Mouse (Mus musculus) megakaryocyte progenitor cell, adult 5-6 weeks (primary cell): ENCODE results near the gene Tcea3. TPM values are rescaled to one million over a fixed set of nuclear protein-coding genes. Genes with fewer than 3 reads are reported as not detected.

Experiments
- ATAC-seq: replicated peaks from 2 replicates; pipeline ENCODE4 v1.8.0; 2016; ENCODE audit warnings: mild to moderate bottlenecking, moderate TSS enrichment, inconsistent platforms; ENCODE audit not compliant: poor library complexity
- total RNA-seq, 2 experiments: library from RNA; stranded (forward) in 1 of 2; stranded (reverse) in 1 of 2; fragments of 157-497, 149-512 nt in 1 of 2; fragments of 200-1000 nt in 1 of 2; gene quantifications; 2 replicates each; pipeline versions ENCODE4 v1.2.3 to v1.2.4; 2015 to 2017

Tcea3 gene
- total RNA-seq, 2 experiments from 2014 or later = 0.10 to 0.33 TPM

GRCm38 (mm10) chr4:136238669-136239068 lies 8.9 kb upstream of the Tcea3 start:
- no peak for ATAC-seq

DNA sequence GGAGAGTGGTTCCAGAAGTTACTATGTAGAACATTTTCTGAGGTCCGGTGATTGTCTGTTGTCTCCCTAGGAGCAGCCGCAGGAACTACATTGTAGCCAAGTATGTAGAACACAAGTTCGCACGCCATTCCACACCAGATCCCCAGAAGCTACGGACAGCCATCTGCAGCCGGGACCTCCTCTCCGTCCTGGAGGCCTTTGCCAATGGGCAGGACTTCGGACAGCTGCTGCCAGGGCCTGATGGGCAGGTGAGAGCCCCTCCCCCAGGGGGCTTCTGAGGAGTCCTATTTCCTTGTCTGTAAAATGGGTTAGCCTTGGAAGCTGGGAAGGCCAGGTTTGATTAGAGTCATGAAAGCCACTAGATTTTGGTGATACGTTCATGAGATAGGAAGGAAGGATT lies 8.4 kb upstream of the Tcea3 start:
- ATAC-seq = no peak

DNA sequence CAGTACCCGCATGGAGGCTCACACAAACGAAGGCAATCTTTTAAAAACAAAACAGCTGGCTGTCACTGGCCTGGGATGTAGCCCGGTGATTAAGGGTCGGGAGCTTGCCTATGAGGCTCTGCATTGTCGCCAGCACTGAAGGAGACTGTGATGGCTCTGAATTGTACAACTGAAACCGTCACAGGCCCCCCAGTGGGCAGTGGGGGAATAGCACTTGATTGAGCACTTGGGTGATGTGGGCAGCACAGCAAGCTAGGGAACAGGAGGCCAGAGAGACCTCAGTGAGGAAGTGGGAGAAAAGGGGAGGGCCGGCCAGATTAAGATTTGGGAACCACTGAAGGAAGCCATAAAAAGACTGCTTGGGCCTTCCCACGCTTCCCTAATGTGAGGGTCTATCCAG lies 7.9 kb upstream of the Tcea3 start:
- peak; percentile 92 for ATAC-seq

DNA sequence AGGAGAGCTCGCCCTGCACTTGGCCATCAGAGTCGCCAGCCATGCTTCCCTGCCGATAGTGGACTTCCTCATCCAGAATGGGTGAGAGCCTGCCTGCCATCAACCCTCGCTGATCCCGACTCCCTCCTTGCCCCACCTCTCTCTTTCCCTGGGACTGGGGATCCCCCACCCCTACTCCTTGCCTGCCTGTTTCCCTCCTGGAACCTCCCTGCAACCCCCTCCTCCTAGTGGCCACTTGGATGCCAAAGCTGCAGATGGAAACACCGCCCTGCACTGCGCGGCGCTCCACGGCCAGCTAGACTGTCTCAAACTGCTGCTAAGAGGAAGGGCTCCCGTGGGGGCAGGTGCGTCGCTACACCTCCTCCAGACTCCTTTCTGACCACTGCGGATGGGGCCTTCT lies 7.4 kb upstream of the Tcea3 start:
- no peak for ATAC-seq

- no peak for ATAC-seq
These were observed 6.6 kb upstream of the Tcea3 start for GRCm38 (mm10) chr4:136240955-136241354.

DNA sequence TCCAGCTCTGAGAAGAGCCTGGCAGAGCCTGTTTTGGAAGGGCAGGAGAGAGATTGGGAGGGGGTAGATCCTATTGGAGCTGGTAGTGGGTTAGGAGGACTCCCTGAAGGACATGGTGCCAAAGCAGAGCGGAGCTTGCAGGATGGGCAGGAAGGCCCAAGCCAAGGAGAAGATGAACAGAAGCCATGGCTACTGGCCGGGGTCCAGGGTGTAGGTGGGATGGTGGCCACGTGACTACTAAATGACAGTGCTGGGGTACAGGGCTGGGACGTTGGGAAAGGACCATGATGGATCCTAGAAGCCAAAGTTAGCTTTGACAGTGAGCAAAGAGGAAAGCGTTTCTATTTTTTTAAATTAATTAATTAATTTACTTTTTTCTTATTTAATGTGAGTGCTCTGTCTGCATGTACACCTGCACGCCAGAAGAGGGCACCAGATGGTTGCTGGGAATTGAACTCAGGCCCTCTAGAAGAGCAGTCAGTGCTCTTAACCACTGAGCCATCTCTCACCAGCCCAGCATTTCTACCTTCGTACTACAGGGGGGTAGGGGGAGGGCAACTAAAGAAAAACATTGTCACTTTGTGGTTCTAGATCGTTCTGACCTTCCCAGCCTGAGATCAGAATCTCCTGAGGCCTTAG lies 5.3 kb upstream of the Tcea3 start:
- ATAC-seq = no peak

DNA sequence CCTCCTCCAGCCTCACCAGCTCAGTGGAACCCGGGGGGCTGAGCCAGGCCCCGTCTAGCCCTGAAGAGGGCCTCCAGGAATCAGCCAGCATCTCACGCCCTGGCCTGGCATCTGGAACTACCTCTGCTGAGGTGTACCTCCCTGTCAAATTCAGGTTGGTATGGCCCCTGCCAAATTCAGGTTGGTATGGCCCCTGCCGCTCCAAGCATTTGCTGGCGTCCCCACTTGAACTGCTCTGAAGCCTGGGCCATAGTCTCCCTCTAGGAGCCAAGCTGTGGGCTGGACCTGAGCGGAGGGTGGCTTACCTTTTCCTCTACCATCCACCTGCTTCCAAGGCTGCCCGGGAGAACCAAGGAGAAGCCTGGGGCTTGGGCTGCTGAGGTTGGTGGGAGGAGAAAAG lies 4.8 kb upstream of the Tcea3 start:
- ATAC-seq = no peak

DNA sequence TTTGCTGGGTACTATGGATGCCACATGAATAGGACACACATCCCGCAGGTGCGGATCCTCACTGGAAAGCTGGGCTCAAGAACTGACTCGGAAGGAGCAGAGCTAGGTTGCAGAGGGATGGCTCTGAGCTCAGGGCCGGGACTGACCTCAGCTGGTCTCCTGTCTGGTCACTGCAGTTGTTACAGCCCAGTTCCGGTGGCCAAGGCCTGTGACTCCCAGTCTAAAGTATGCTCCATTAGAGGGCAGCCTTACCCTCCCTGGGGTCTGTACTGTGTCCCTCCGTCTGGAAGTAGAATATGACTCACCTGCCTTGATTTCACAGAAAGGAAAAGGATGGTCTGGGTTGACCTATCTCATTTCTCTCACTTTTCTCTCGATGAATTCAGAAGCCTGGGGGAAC lies 3.3 kb upstream of the Tcea3 start:
- no peak for ATAC-seq

DNA sequence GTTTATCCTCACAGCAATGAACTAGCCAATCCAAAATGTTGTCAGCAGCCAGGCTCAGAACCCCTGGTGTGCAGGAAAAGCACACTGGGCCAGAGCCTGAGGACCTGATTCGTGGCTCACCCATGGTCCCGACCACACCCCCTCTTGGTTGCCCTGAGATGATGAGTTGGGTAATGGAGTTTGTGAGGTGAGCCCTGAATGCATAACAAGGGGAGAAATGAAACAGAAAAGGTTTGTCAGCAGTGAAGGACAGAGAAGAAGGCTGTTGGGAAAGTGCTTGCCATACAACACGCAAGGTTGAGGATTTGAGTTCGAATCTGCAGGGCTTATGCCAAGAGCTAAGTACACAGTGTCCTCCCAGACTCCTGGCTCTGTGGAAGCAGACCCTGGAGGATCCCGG lies 1.8 kb upstream of the Tcea3 start:
- no peak for ATAC-seq

DNA sequence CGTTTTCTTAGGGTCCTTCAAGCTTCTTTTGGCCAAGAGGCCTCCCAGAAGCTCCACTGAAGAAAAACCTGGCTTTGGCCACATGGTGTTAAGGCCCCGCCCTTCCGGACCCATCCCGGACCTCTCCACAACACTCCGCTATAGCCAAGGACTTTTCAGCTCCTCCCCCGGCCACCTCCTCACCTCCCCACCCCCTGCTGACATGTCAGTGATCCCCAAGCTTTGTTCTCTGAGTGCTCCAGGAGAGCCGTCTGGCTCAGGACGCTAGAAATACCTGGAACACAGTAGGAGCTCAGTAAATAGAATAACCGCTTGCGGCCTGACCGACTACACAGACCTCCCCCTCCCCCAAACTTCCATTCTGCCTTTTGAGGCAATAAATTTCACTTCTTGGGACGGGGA lies 960 bp upstream of the Tcea3 start:
- no peak for ATAC-seq

DNA sequence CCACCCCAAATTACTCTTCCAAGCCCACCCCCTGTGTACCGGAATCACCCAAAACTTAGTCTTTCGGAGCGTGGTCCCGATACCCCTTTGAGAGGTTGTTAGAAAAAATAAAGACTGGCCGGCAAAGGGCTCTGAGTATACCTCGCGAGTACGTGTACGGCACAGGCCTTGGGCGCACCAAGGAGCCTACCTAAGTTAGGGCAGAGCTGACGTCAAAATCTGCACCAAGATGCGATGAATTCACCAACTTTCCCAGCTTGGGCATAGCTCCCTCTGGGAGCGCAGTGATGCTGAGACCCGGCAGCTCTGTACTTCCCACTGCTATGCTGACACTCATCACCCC lies 172 bp upstream of the Tcea3 start:
- ATAC-seq = no peak

- ATAC-seq = no peak
These were observed 1.2 kb downstream of the Tcea3 start for GRCm38 (mm10) chr4:136248464-136249331.

DNA sequence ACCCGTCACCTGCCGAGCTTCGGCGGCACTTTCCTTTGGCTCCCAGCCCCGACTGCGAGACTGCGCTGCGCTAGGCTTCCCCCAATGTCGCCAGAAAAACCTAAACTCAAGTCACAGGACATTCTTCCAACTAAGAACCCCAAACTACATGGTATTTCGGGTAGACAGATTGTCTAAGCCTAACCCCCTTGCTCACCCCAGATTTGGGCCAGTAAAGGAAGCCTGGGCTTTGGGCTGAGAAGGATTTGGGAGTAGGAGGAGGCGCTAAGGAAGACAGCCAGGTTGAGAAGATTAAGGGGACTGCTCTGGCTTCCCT lies 1.8 kb downstream of the Tcea3 start:
- no peak for ATAC-seq

GRCm38 (mm10) chr4:136249780-136250179 lies 2.3 kb downstream of the Tcea3 start:
- no peak for ATAC-seq

- no peak for ATAC-seq
These were observed 8.4 kb downstream of the Tcea3 start for GRCm38 (mm10) chr4:136255919-136256318.

DNA sequence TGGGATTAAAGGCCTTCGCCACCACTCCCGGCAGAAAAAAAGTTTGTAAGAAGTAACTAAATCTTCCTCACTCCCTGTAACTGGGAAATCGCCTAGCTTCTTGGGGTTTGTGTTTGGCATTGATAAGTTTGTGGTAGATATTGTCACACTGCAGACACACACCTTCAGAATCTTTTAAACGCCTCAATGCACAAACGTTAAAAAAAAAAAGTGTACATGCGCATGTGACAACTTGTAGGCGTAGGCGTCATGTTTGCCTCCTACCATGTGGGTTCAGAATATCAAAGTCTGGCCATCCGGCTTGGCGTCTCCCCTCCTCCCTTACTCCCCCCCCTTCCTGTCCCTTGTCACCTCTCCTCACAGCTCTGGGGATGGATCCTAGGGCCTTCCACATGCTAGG lies 9.2 kb downstream of the Tcea3 start:
- ATAC-seq = peak; percentile 59

- ATAC-seq = no peak
These were observed 12.4 kb downstream of the Tcea3 start for GRCm38 (mm10) chr4:136259916-136260315.

DNA sequence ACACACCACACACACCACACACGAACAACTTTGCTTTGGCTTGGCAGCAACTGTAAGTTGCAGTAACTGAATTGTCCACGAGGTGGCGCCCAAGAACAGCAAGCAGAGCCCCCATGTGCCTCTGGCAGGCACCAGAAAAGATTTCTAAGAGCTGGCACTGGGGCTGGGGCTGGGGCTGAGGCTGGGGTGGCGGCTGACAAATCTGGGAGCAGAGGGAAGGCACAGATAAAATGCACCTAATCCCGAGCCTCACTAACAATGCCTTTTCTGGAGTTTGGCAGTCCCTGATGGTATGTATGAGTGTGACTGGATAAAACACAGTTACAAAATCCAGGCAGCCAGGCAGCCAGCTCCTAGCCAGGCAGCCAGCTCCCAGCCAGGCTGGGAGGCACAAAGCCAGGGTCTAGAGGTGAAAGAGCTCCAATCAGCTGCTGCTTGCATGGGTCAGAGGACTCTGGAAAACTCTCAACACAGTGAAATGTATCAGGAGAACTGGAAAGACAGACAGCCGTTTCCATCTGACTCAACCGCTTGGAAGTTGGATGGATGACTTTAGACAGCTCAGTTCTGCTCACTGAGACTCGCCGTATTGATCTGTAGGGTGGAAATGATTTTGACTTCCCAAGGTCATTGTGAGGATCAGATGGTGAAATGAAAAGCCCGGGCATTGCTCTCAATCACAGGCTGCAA lies 13.1 kb downstream of the Tcea3 start:
- peak; percentile 86 for ATAC-seq

DNA sequence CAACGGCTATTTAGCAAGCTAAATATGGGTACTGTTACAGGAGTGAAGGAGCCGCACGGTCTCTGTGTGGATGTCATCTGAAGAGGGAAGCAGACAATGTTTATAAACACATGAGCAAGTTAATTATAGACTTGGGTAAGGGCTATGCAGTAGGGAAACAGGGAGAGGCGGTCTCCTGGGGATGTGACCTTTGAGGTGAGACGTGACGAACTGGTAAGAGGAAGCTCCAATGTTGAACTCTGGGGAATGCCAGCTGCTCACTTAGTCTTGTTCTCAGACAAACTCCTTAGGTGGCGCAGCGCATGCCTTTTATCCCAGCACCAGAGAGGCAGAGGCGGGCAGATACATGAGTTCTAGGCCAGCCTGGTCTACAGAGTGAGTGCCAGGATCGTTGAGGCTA lies 14.4 kb downstream of the Tcea3 start:
- ATAC-seq = no peak

DNA sequence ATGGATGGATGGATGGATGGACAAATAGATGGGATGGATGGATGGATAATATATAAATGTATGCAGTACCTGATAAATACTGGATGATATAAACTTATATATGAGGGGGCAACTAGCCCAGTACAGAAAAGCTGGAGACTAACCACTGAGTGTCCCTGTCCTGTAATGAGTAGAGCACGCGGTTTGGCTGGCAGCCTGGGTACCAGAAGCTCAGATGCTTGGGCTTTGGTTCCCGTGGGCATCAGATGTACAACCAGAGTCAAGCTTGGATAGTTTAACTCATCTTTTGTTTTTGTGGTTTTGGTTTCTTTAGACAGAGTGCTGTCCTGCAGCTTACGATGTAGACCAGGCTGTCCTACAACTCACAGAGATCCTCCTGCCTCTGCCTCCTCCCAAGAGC lies 16.0 kb downstream of the Tcea3 start:
- ATAC-seq = no peak

GRCm38 (mm10) chr4:136266716-136267343 lies 19.3 kb downstream of the Tcea3 start:
- peak; percentile 98 for ATAC-seq

GRCm38 (mm10) chr4:136268912-136269311 lies 21.4 kb downstream of the Tcea3 start:
- peak; percentile 27; the same call in 1 of the 2 replicates for ATAC-seq
